Mouse (Mus musculus) macrophage (primary cell): ENCODE results near the gene Gm9945. TPM values are rescaled to one million over a fixed set of nuclear protein-coding genes. Genes with fewer than 3 reads are reported as not detected.

ENCODE experiments used
- polyA plus RNA-seq: library from polyadenylated mRNA; stranded (reverse); fragments of 250-400 nt; gene quantifications from 3 replicates; pipeline ENCODE4 v1.2.4, GENCODE M21; 2018; ENCODE audit warnings: inconsistent platforms

Gene Gm9945
- polyA plus RNA-seq, 1 experiment from 2014 or later, result not detected

Other genes with a start within 250 kb of the Gm9945 start
- gene Hspa4, start 179.7 kb upstream of the Gm9945 start, polyA plus RNA-seq, result 93.1 to 460 TPM (median 147 TPM) in 3 replicates
- gene Zcchc10, start 155.5 kb upstream of the Gm9945 start, polyA plus RNA-seq, result 9.7 to 15.8 TPM (median 10.5 TPM) in 3 replicates
- gene Aff4, start 129.3 kb upstream of the Gm9945 start, polyA plus RNA-seq, result 21.9 to 44.8 TPM (median 33.0 TPM) in 3 replicates
- gene Leap2, start 57.0 kb upstream of the Gm9945 start, polyA plus RNA-seq, result not detected in 3 replicates
- gene Uqcrq, start 49.3 kb upstream of the Gm9945 start, polyA plus RNA-seq, result 63.1 to 230 TPM (median 195 TPM) in 3 replicates
- 1.1 to 2.2 TPM (median 1.7 TPM) in 3 replicates for gene Gdf9, start 49.1 kb upstream of the Gm9945 start, polyA plus RNA-seq
- gene Gm10447, start 23.1 kb upstream of the Gm9945 start, polyA plus RNA-seq, result not detected in 3 replicates
- not detected in 3 replicates for gene Shroom1, start 23.0 kb upstream of the Gm9945 start, polyA plus RNA-seq
- not detected in 3 replicates for gene Gm9837, start 9.7 kb upstream of the Gm9945 start, polyA plus RNA-seq
- not detected in 3 replicates for gene Sowaha, start 108 bp downstream of the Gm9945 start, polyA plus RNA-seq
- gene Sept8, start 39.1 kb downstream of the Gm9945 start, polyA plus RNA-seq, result 69.8 to 121 TPM (median 83.7 TPM) in 3 replicates
- gene Kif3a, start 87.2 kb downstream of the Gm9945 start, polyA plus RNA-seq, result 25.8 to 223 TPM (median 90.7 TPM) in 3 replicates
- gene Il4, start 138.5 kb downstream of the Gm9945 start, polyA plus RNA-seq, result 0.53 to 1.6 TPM in 2 of 3 replicates, not detected in the other
- not detected in 3 replicates for gene Il13, start 154.5 kb downstream of the Gm9945 start, polyA plus RNA-seq
- gene Rad50, start 227.2 kb downstream of the Gm9945 start, polyA plus RNA-seq, result 13.3 to 30.3 TPM (median 19.0 TPM) in 3 replicates
- not detected in 3 replicates for gene Il5, start 240.6 kb downstream of the Gm9945 start, polyA plus RNA-seq